Mouse (Mus musculus) bone marrow macrophage, adult 2 months (primary cell): ENCODE data around the gene Scin.

ENCODE experiments used
- CTCF ChIP-seq: IDR thresholded peaks from 2 replicates; pipeline ENCODE4 v1.5.1; 2012; ENCODE audit warnings: low read depth, mild to moderate bottlenecking, low read length, moderate library complexity
- POLR2A ChIP-seq: IDR thresholded peaks from 2 replicates; pipeline ENCODE4 v1.6.1; 2012; ENCODE audit warnings: mild to moderate bottlenecking, low read depth, low read length, borderline replicate concordance

- TF ChIP-seq CTCF (no peak), POLR2A (no peak)
Observed at GRCm38 (mm10) chr12:40102359-40102758, 31.7 kb downstream of the Scin start.
